Mouse (Mus musculus) MEL (cell line): ENCODE data around the gene Napepld.

Experiments used
- CTCF ChIP-seq, 3 experiments: IDR thresholded peaks in 2 of 3; conservative IDR thresholded peaks in 1 of 3; 2 replicates each; pipeline ENCODE4 v1.5.1; 2011 to 2012; ENCODE audit warnings: low read length in 3 of 3, low read depth in 2 of 3, mild to moderate bottlenecking in 2 of 3, improper control_type of control experiment in 1 of 3, inconsistent platforms in 1 of 3, mixed read lengths in 1 of 3, moderate library complexity in 1 of 3; ENCODE audit not compliant: control insufficient read depth in 1 of 3, insufficient read depth in 1 of 3, poor library complexity in 1 of 3, severe bottlenecking in 1 of 3
- E2F4 ChIP-seq: IDR thresholded peaks from 2 replicates; pipeline ENCODE4 v1.6.1; 2011; ENCODE audit warnings: low read depth, low read length, improper control_type of control experiment, borderline replicate concordance
- EP300 ChIP-seq, 2 experiments: IDR thresholded peaks; 2 replicates each; pipeline ENCODE4 v1.6.1; 2011; ENCODE audit warnings: improper control_type of control experiment in 2 of 2, low read length in 2 of 2, low read depth in 1 of 2, mild to moderate bottlenecking in 1 of 2
- HCFC1 ChIP-seq: IDR thresholded peaks from 2 replicates; pipeline ENCODE4 v1.6.1; 2012; ENCODE audit warnings: low read depth, mild to moderate bottlenecking, inconsistent platforms, low read length, improper control_type of control experiment, moderate library complexity
- MAX ChIP-seq: IDR thresholded peaks from 2 replicates; pipeline ENCODE4 v1.6.1; 2011; ENCODE audit warnings: low read length, improper control_type of control experiment
- NRF1 ChIP-seq: IDR thresholded peaks from 2 replicates; pipeline ENCODE4 v1.6.1; 2014; ENCODE audit warnings: low read depth, mild to moderate bottlenecking, inconsistent platforms, low read length, improper control_type of control experiment, moderate library complexity; ENCODE audit not compliant: poor library complexity, insufficient read depth, severe bottlenecking
- POLR2A ChIP-seq, 2 experiments: IDR thresholded peaks; 2 replicates each; pipeline ENCODE4 v1.6.1; 2011 to 2012; ENCODE audit warnings: low read length in 2 of 2, mild to moderate bottlenecking in 2 of 2, control low read depth in 1 of 2, improper control_type of control experiment in 1 of 2, low read depth in 1 of 2, moderate library complexity in 1 of 2; ENCODE audit not compliant: control insufficient read depth in 1 of 2, insufficient read depth in 1 of 2, poor library complexity in 1 of 2
- RAD21 ChIP-seq: IDR thresholded peaks from 2 replicates; pipeline ENCODE4 v1.6.1; 2011; ENCODE audit warnings: mild to moderate bottlenecking, low read depth, low read length, improper control_type of control experiment
- RCOR1 ChIP-seq: IDR thresholded peaks from 2 replicates; pipeline ENCODE4 v1.6.1; 2012; ENCODE audit warnings: low read depth, mild to moderate bottlenecking, inconsistent platforms, low read length, improper control_type of control experiment
- TBP ChIP-seq: IDR thresholded peaks from 2 replicates; pipeline ENCODE4 v1.8.0; 2011; ENCODE audit warnings: low read depth, low read length, improper control_type of control experiment
- USF1 ChIP-seq: IDR thresholded peaks from 2 replicates; pipeline ENCODE4 v1.6.1; 2014; ENCODE audit warnings: low read depth, mild to moderate bottlenecking, inconsistent platforms, low read length, improper control_type of control experiment, moderate library complexity
- ZMIZ1 ChIP-seq: IDR thresholded peaks from 2 replicates; pipeline ENCODE4 v1.6.1; 2012; ENCODE audit warnings: low read depth, mild to moderate bottlenecking, inconsistent platforms, low read length, improper control_type of control experiment, moderate library complexity
- ZNF384 ChIP-seq: IDR thresholded peaks from 2 replicates; pipeline ENCODE4 v1.6.1; 2012; ENCODE audit warnings: low read depth, mild to moderate bottlenecking, inconsistent platforms, low read length, improper control_type of control experiment

GRCm38 (mm10) chr5:21694854-21695490, 6.2 kb downstream of the Napepld start:
- TF ChIP-seq RCOR1 = no peak
- no peak for TF ChIP-seq HCFC1
- no peak for TF ChIP-seq POLR2A (IDR thresholded peaks at IDR 0.05; ENCODE audit: control insufficient read depth in 1 of 2, insufficient read depth in 1 of 2, low read depth in 1 of 2, low read length in 2 of 2, poor library complexity in 1 of 2)
- TF ChIP-seq RAD21 = no peak
- TF ChIP-seq TBP = no peak
- no peak for TF ChIP-seq CTCF (IDR thresholded peaks at IDR 0.05 in 2 of 3, conservative IDR thresholded peaks at IDR 0.05 in 1 of 3; ENCODE audit: control insufficient read depth in 1 of 3, insufficient read depth in 1 of 3, low read depth in 2 of 3, low read length in 3 of 3, poor library complexity in 1 of 3, severe bottlenecking in 1 of 3)
- no peak for TF ChIP-seq EP300 (IDR thresholded peaks at IDR 0.05; ENCODE audit: low read depth in 1 of 2, low read length in 2 of 2)
- no peak for TF ChIP-seq ZMIZ1
- TF ChIP-seq E2F4 = no peak
- no peak for TF ChIP-seq ZNF384
- TF ChIP-seq USF1 = no peak
- TF ChIP-seq MAX = no peak
- TF ChIP-seq NRF1 = no peak
